In genomic region chr2:57237475-57237919, GRCm38 (mm10) we compare ENCODE assay signal across 8 mouse cellular contexts. TPM values are rescaled to one million over a fixed set of nuclear protein-coding genes. Genes with fewer than 3 reads are reported as not detected.
A peak's percentile ranks its signal among the peaks of the same experiment; 100 is the strongest.
DNase-seq lines count a peak whose midpoint lies in the region; ATAC-seq and TF ChIP-seq lines count a peak whose summit lies in the region.

Gene Gpd2 (plus strand): TSS chr2:57237635.

- peak; percentile 61 to 74 for DNase-seq in cerebellum, postnatal 10 days
- DNase-seq in cerebellum, adult 9-11 months: no peak
- DNase-seq in left cerebral cortex, adult 8-10 months (ENCODE audit: low spot score in 2 of 2): peak; percentile 24 to 46
- DNase-seq in ovary, postnatal 10 days (ENCODE audit: low spot score): no peak

- no peak; the same call in 1 of the 2 replicates for ATAC-seq in embryonic facial prominence, embryonic 15.5 days (ENCODE audit: insufficient number of reproducible peaks, low FRiP score, low TSS enrichment, low read depth)
- peak; percentile 43 for ATAC-seq in heart, embryonic 15.5 days (replicated peaks; ENCODE audit: insufficient number of reproducible peaks, insufficient read depth, low FRiP score, low read depth)
- peak; percentile 84 for ATAC-seq in midbrain, embryonic 16.5 days

- peak within 1 kb of the TSS; percentile 75 for H3K27ac ChIP-seq in embryonic facial prominence, embryonic 15.5 days (replicated peaks)
- H3K27ac ChIP-seq in heart, embryonic 15.5 days: peak within 1 kb of the TSS; percentile 81
- peak within 1 kb of the TSS; percentile 43 for H3K27ac ChIP-seq in midbrain, embryonic 16.5 days (ENCODE audit: low read length)

- H3K27me3 ChIP-seq in E14TG2a.4 (ENCODE audit: insufficient read depth, low read length): no peaks in the 10 kb centered on the region
- no peaks in the 10 kb centered on the region for H3K27me3 ChIP-seq in embryonic facial prominence, embryonic 15.5 days
- no peaks in the 10 kb centered on the region for H3K27me3 ChIP-seq in heart, embryonic 15.5 days
- peaks cover 6% of the 10 kb centered on the region; the same call in 1 of the 2 replicates for H3K27me3 ChIP-seq in midbrain, embryonic 16.5 days (ENCODE audit: control insufficient read depth, insufficient read depth, low read depth, low read length)

- peak within 1 kb of the TSS; percentile 89 for H3K9ac ChIP-seq in embryonic facial prominence, embryonic 15.5 days
- peak within 1 kb of the TSS; percentile 83 for H3K9ac ChIP-seq in heart, embryonic 15.5 days
- peak within 1 kb of the TSS; percentile 88 for H3K9ac ChIP-seq in midbrain, embryonic 16.5 days (ENCODE audit: low read depth, low read length)

- no peak for TF ChIP-seq CTCF in E14TG2a.4 (conservative IDR thresholded peaks at IDR 0.05; ENCODE audit: low read length)

- H3K9me3 ChIP-seq in E14TG2a.4 (ENCODE audit: low read length): no peaks in the 10 kb centered on the region
- no peaks in the 10 kb centered on the region for H3K9me3 ChIP-seq in embryonic facial prominence, embryonic 15.5 days (replicated peaks)
- no peaks in the 10 kb centered on the region for H3K9me3 ChIP-seq in heart, embryonic 15.5 days (replicated peaks)
- H3K9me3 ChIP-seq in midbrain, embryonic 16.5 days (replicated peaks; ENCODE audit: control insufficient read depth, low read length, poor library complexity, severe bottlenecking): no peaks in the 10 kb centered on the region

- H3K4me2 ChIP-seq in embryonic facial prominence, embryonic 15.5 days (replicated peaks): peak within 1 kb of the TSS; percentile 91
- H3K4me2 ChIP-seq in heart, embryonic 15.5 days: peak within 1 kb of the TSS; percentile 98
- H3K4me2 ChIP-seq in midbrain, embryonic 16.5 days (ENCODE audit: low read length): peak within 1 kb of the TSS; percentile 57

- 4% methylated on average over 20 of the region's 20 CpGs for WGBS in embryonic facial prominence, embryonic 15.5 days
- WGBS in heart, embryonic 15.5 days: 6% methylated on average over 20 of the region's 20 CpGs
- 3% methylated on average over 20 of the region's 20 CpGs for WGBS in midbrain, embryonic 16.5 days

- H3K4me3 ChIP-seq in E14TG2a.4 (replicated peaks; ENCODE audit: low read length): peak within 1 kb of the TSS; percentile 87
- H3K4me3 ChIP-seq in embryonic facial prominence, embryonic 15.5 days (replicated peaks): peak within 1 kb of the TSS; percentile 77
- H3K4me3 ChIP-seq in heart, embryonic 15.5 days: peak within 1 kb of the TSS; percentile 66
- peak within 1 kb of the TSS; percentile 75 for H3K4me3 ChIP-seq in midbrain, embryonic 16.5 days (ENCODE audit: low read depth, low read length)

- no peaks in the 10 kb centered on the region for H3K36me3 ChIP-seq in E14TG2a.4 (ENCODE audit: insufficient read depth, low read length)
- H3K36me3 ChIP-seq in embryonic facial prominence, embryonic 15.5 days: no peaks in the 10 kb centered on the region
- no peaks in the 10 kb centered on the region for H3K36me3 ChIP-seq in heart, embryonic 15.5 days
- no peaks in the 10 kb centered on the region for H3K36me3 ChIP-seq in midbrain, embryonic 16.5 days (ENCODE audit: control insufficient read depth, insufficient read depth, low read length)

- H3K4me1 ChIP-seq in E14TG2a.4 (replicated peaks; ENCODE audit: low read depth, low read length): peaks cover 73% of the 10 kb centered on the region
- peaks cover 16% of the 10 kb centered on the region; the same call in 1 of the 2 replicates for H3K4me1 ChIP-seq in embryonic facial prominence, embryonic 15.5 days
- peaks cover 13% of the 10 kb centered on the region for H3K4me1 ChIP-seq in heart, embryonic 15.5 days (replicated peaks)
- H3K4me1 ChIP-seq in midbrain, embryonic 16.5 days (ENCODE audit: control insufficient read depth, insufficient read depth, low read length): peaks cover 7% of the 10 kb centered on the region

RNA-seq across cellular contexts. Expression of gene Gpd2, which starts in this region (rescaled TPM):
- polyA plus RNA-seq in embryonic facial prominence, embryonic 15.5 days (2015; fragmentation: Nextera tagmentation; extraction: Ambion mirVana): 14.3 and 16.2 TPM in 2 replicates
- polyA plus RNA-seq in heart, embryonic 15.5 days (2015; fragmentation: Nextera tagmentation; extraction: Ambion mirVana): 10.1 and 12.7 TPM in 2 replicates
- total RNA-seq in left cerebral cortex, adult 8-10 months (2022): 100 to 1,000 TPM in 2 of 4 experiments, 10 to 100 TPM in 2; 88.2 to 103 (median 100.0) TPM
- polyA plus RNA-seq in midbrain, embryonic 16.5 days (2015; fragmentation: Nextera tagmentation; extraction: Ambion mirVana): 26.2 and 27.7 TPM in 2 replicates

Comparison
In these comparisons a context has a peak if more than half of its experiments do, and no peak if none do; other contexts are left out.
1. DNase-seq: peak in cerebellum, postnatal 10 days (2 of 2) and left cerebral cortex, adult 8-10 months (2 of 2); none in cerebellum, adult 9-11 months (single experiment) and ovary, postnatal 10 days (single experiment).
2. Peak in every context shown above with its lines, with median percentiles within 50 percentile points of each other: H3K4me3 ChIP-seq, H3K27ac ChIP-seq, H3K4me2 ChIP-seq and H3K9ac ChIP-seq.